Mouse (Mus musculus) forebrain, postnatal 0 days (tissue): Measurements from ENCODE around the gene Cox6b2. TPM values are rescaled to one million over a fixed set of nuclear protein-coding genes. Genes with fewer than 3 reads are reported as not detected.

ENCODE experiments used
- ATAC-seq: fragments of 200-750 bp; cut with Nextera tagmentation; 2 replicates; pipeline ENCODE4 v1.8.0; 2017; ENCODE audit warnings: mild to moderate bottlenecking, moderate library complexity
- DNase-seq: peaks from one replicate; pipeline ENCODE4 v3.0.0-alpha.2; 2015
- H3K27ac ChIP-seq: fragments of 300-500 bp; sonication (generic); 2 replicates; pipeline ENCODE4 v1.5.1; 2014; ENCODE audit warnings: low read depth, mild to moderate bottlenecking, antibody characterized with exemption, low read length, moderate library complexity, mixed read lengths
- H3K27me3 ChIP-seq: fragments of 300-500 bp; sonication (generic); 2 replicates; pipeline ENCODE4 v1.6.1; 2014; ENCODE audit warnings: mild to moderate bottlenecking, low read length, mixed read lengths; ENCODE audit not compliant: insufficient read depth
- H3K36me3 ChIP-seq: fragments of 300-500 bp; sonication (generic); 2 replicates; pipeline ENCODE4 v1.6.1; 2014; ENCODE audit warnings: mild to moderate bottlenecking, moderate library complexity; ENCODE audit not compliant: insufficient read depth
- H3K4me1 ChIP-seq: fragments of 300-500 bp; sonication (generic); 2 replicates; pipeline ENCODE4 v1.6.1; 2014; ENCODE audit warnings: antibody characterized with exemption; ENCODE audit not compliant: insufficient read depth
- H3K4me2 ChIP-seq: fragments of 300-500 bp; sonication (generic); 2 replicates; pipeline ENCODE4 v1.6.1; 2014; ENCODE audit warnings: low read depth, mild to moderate bottlenecking, moderate library complexity
- H3K4me3 ChIP-seq: fragments of 300-500 bp; sonication (generic); 2 replicates; pipeline ENCODE4 v1.5.1; 2014; ENCODE audit warnings: low read depth, low read length, mixed read lengths
- H3K9ac ChIP-seq: fragments of 300-500 bp; sonication (generic); 2 replicates; pipeline ENCODE4 v1.6.1; 2014; ENCODE audit warnings: mild to moderate bottlenecking
- H3K9me3 ChIP-seq: fragments of 300-500 bp; sonication (generic); 2 replicates; pipeline ENCODE4 v1.6.1; 2016; ENCODE audit warnings: low read length
- CTCF ChIP-seq: sonication (generic); IDR thresholded peaks from 2 replicates; pipeline ENCODE4 v1.5.1; 2016; ENCODE audit warnings: antibody characterized with exemption, control low read depth, low read depth
- WGBS: fragments of 180-500 bp; shearing (Covaris S2); extraction: QIAGEN DNeasy Blood & Tissue Kit; methylation state at CpG from one replicate; pipeline ENCODE4 v1.1.7; 2014; 5-methylcytosine and 5-hydroxymethylcytosine counted together
- polyA plus RNA-seq: library from polyadenylated mRNA; unstranded; fragments of >200 nt; fragmentation: Nextera tagmentation; extraction: Ambion mirVana; gene quantifications from 2 replicates; pipeline ENCODE4 v1.2.1, GENCODE M21; 2015
- total RNA-seq: library from RNA; depleted of rRNA; stranded (reverse); fragments of >200 nt; gene quantifications from 2 replicates; pipeline ENCODE4 v1.2.3, GENCODE M21; 2014

The Cox6b2 gene
- total and polyA plus RNA-seq, 2 experiments from 2014 or later: 3.8 to 23.3 TPM

GRCm38 (mm10) chr7:4744886-4745285 lies 8.0 kb downstream of the Cox6b2 start:
- peaks cover 13% of the 10 kb centered on the region; the same call in 1 of the 2 replicates for H3K4me1 ChIP-seq
- no peak overlapping the region for H3K4me2 ChIP-seq
- H3K27me3 ChIP-seq: no peaks in the 10 kb centered on the region
- ATAC-seq: no peak
- WGBS: 95% methylated on average over 5 of the region's 6 CpGs
- peaks cover 18% of the 10 kb centered on the region for H3K36me3 ChIP-seq
- no peak for TF ChIP-seq CTCF
- DNase-seq: no peak
- no peak overlapping the region for H3K27ac ChIP-seq
- H3K4me3 ChIP-seq: no peak overlapping the region
- H3K9me3 ChIP-seq: no peaks in the 10 kb centered on the region
- no peak overlapping the region for H3K9ac ChIP-seq

GRCm38 (mm10) chr7:4743354-4743753 lies 9.5 kb downstream of the Cox6b2 start:
- ATAC-seq (no peak), DNase-seq (no peak)
- peaks cover 13% of the 10 kb centered on the region for H3K4me1 ChIP-seq
- H3K4me3 ChIP-seq: no peak overlapping the region
- no peak overlapping the region for H3K4me2 ChIP-seq
- H3K27ac ChIP-seq: no peak overlapping the region
- H3K36me3 ChIP-seq: peaks cover 18% of the 10 kb centered on the region
- 81% methylated on average over 2 of the region's 2 CpGs for WGBS
- no peak overlapping the region for H3K9ac ChIP-seq
- H3K27me3 ChIP-seq: no peaks in the 10 kb centered on the region
- no peaks in the 10 kb centered on the region for H3K9me3 ChIP-seq
- no peak for TF ChIP-seq CTCF

- peaks cover 13% of the 10 kb centered on the region for H3K4me1 ChIP-seq
- H3K27ac ChIP-seq: no peak overlapping the region
- peaks cover 18% of the 10 kb centered on the region for H3K36me3 ChIP-seq
- H3K9ac ChIP-seq: no peak overlapping the region
- no peak for TF ChIP-seq CTCF
- no peak overlapping the region for H3K4me3 ChIP-seq
- ATAC-seq: no peak
- no peaks in the 10 kb centered on the region for H3K9me3 ChIP-seq
- DNase-seq: no peak
- H3K4me2 ChIP-seq: no peak overlapping the region
- WGBS: 89% methylated on average over 6 of the region's 6 CpGs
- H3K27me3 ChIP-seq: no peaks in the 10 kb centered on the region
Measured at GRCm38 (mm10) chr7:4742482-4742819, 10.4 kb downstream of the Cox6b2 start.

GRCm38 (mm10) chr7:4741672-4742481 lies 11.0 kb downstream of the Cox6b2 start:
- no peak for TF ChIP-seq CTCF
- WGBS: 75% methylated on average over 21 of the region's 21 CpGs
- Histone ChIP-seq H3K27ac (no peak overlapping the region), H3K36me3 (peaks cover 16% of the 10 kb centered on the region), H3K4me3 (no peak overlapping the region), H3K27me3 (no peaks in the 10 kb centered on the region), H3K4me1 (peaks cover 13% of the 10 kb centered on the region), H3K4me2 (peak overlapping the region; percentile 71), H3K9ac (no peak overlapping the region), H3K9me3 (no peaks in the 10 kb centered on the region)
- DNase-seq (no peak), ATAC-seq (no peak)

- 2% methylated on average over 4 of the region's 4 CpGs for WGBS
- Histone ChIP-seq H3K9me3 (no peaks in the 10 kb centered on the region), H3K4me2 (peak overlapping the region; percentile 71), H3K4me3 (peak overlapping the region; percentile 63), H3K4me1 (peaks cover 13% of the 10 kb centered on the region), H3K27me3 (no peaks in the 10 kb centered on the region), H3K9ac (peak overlapping the region; percentile 76), H3K27ac (peak overlapping the region; percentile 89), H3K36me3 (peaks cover 10% of the 10 kb centered on the region; the same call in 1 of the 2 replicates)
- no peak for DNase-seq
- no peak for TF ChIP-seq CTCF
- ATAC-seq: no peak
Measured at GRCm38 (mm10) chr7:4741151-4741550, 11.7 kb downstream of the Cox6b2 start.

- WGBS: 4% methylated on average over 12 of the region's 14 CpGs
- Histone ChIP-seq H3K27ac (peak overlapping the region; percentile 89), H3K4me3 (peak overlapping the region; percentile 63), H3K9ac (peak overlapping the region; percentile 76), H3K4me1 (peaks cover 13% of the 10 kb centered on the region), H3K36me3 (0 out of 2 replicates have a peak, but pooled peaks cover 6% of the 10 kb centered on the region), H3K9me3 (no peaks in the 10 kb centered on the region), H3K27me3 (no peaks in the 10 kb centered on the region), H3K4me2 (peak overlapping the region; percentile 71)
- no peak for DNase-seq
- no peak for TF ChIP-seq CTCF
- ATAC-seq: peak; percentile 10
Measured at GRCm38 (mm10) chr7:4740309-4740727, 12.6 kb downstream of the Cox6b2 start.

GRCm38 (mm10) chr7:4739544-4740275 lies 13.2 kb downstream of the Cox6b2 start, which contains the start of gene Kmt5c:
Gene Kmt5c, plus strand, starts transcription at chr7:4740115.
- Histone ChIP-seq H3K4me2 (peak within 1 kb of the TSS; percentile 71), H3K27me3 (no peaks in the 10 kb centered on the region), H3K36me3 (0 out of 2 replicates have a peak, but pooled peaks cover 4% of the 10 kb centered on the region), H3K4me3 (peak within 1 kb of the TSS; percentile 63), H3K9me3 (no peaks in the 10 kb centered on the region), H3K27ac (peak within 1 kb of the TSS; percentile 89), H3K9ac (peak within 1 kb of the TSS; percentile 76), H3K4me1 (peaks cover 13% of the 10 kb centered on the region)
- DNase-seq: peak; percentile 100
- TF ChIP-seq CTCF: peak; percentile 57
- peak; percentile 95 for ATAC-seq
- under 1% methylated on average over 42 of the region's 44 CpGs for WGBS
